Mouse (Mus musculus) C2C12 (cell line): ENCODE measurements around the gene Nampt.
"Not testable (repeated sequence)": the region's sequence is repeated elsewhere in the genome, so short reads cannot be mapped to it uniquely, and the experiment has no call there.

Experiments used
- CEBPB ChIP-seq: IDR thresholded peaks from one replicate; pipeline ENCODE4 v1.6.1; 2011; ENCODE audit warnings: low read depth, mild to moderate bottlenecking, control low read depth, moderate library complexity
- CTCF ChIP-seq: IDR thresholded peaks from one replicate; pipeline ENCODE4 v1.5.1; 2011; ENCODE audit not compliant: control insufficient read depth, insufficient read depth, insufficient read length
- MAX ChIP-seq: IDR thresholded peaks from one replicate; pipeline ENCODE4 v1.6.1; 2011; ENCODE audit warnings: mild to moderate bottlenecking, control low read depth
- MYOG ChIP-seq: IDR thresholded peaks from one replicate; pipeline ENCODE4 v1.6.1; 2011; ENCODE audit not compliant: control insufficient read depth, insufficient read length; ENCODE audit errors: extremely low read depth
- USF1 ChIP-seq: IDR thresholded peaks from one replicate; pipeline ENCODE4 v1.6.1; 2011; ENCODE audit warnings: low read depth, mild to moderate bottlenecking, control low read depth, moderate library complexity

GRCm38 (mm10) chr12:32891271-32891670 lies 71.9 kb downstream of the Nampt start:
- not testable (repeated sequence) for TF ChIP-seq CTCF, USF1, MAX, MYOG, CEBPB
